Comparison of ENCODE assay signal across 25 mouse cellular contexts in genomic region chr13:72783026-72783726, GRCm38 (mm10).
DNase-seq lines count a peak whose midpoint lies in the region; ATAC-seq lines count a peak whose summit lies in the region.
"Had no signal": no experiment of that assay in that cellular context is flagged by ENCODE, and none has a peak within 500 bp of the region (broad histone marks: within the 10 kb centered on the region; RNA-seq: fewer than 3 reads in every experiment).

No protein-coding gene starts in this region.

- no peak for DNase-seq in cerebellum, postnatal 4 days (ENCODE audit: low spot score in 2 of 2)
- DNase-seq in midbrain, embryonic 11.5 days (ENCODE audit: low spot score, missing footprints), result no peak
- DNase-seq in cerebellum, adult 18-20 months, result peak; percentile 39 to 42
- DNase-seq in cerebellum, postnatal 10 days, result peak; percentile 12 to 17
- DNase-seq in urinary bladder, postnatal 10 days (ENCODE audit: low spot score), result no peak
- no peak for DNase-seq in adrenal gland, postnatal 10 days
- DNase-seq: adrenal gland, postnatal 14 days; forebrain, postnatal 0 days; gastrocnemius, postnatal 10 days; heart, postnatal 14 days; kidney, adult 11 months; kidney, postnatal 14 days; lung, postnatal 36 days; right cerebral cortex, postnatal 14 days; thymus, postnatal 14 days had no signal

- WGBS in midbrain, embryonic 11.5 days, result 74% methylated on average over 7 of the region's 7 CpGs
- 64% methylated on average over 7 of the region's 7 CpGs for WGBS in midbrain, embryonic 16.5 days

- H3K4me2 ChIP-seq in midbrain, embryonic 11.5 days, result no peak overlapping the region
- no peak overlapping the region for H3K4me2 ChIP-seq in midbrain, embryonic 16.5 days (ENCODE audit: low read length)
- H3K4me2 ChIP-seq: embryonic facial prominence, embryonic 15.5 days; forebrain, embryonic 12.5 days; limb, embryonic 13.5 days; liver, embryonic 11.5 days; stomach, embryonic 15.5 days had no signal

- H3K27ac ChIP-seq in midbrain, embryonic 11.5 days (ENCODE audit: low read depth, low read length), result no peak overlapping the region
- no peak overlapping the region for H3K27ac ChIP-seq in midbrain, embryonic 16.5 days (ENCODE audit: low read length)
- H3K27ac ChIP-seq: embryonic facial prominence, embryonic 10.5 days; embryonic facial prominence, embryonic 15.5 days; forebrain, embryonic 12.5 days; limb, embryonic 13.5 days; stomach, embryonic 15.5 days had no signal

- no peak overlapping the region for H3K4me3 ChIP-seq in midbrain, embryonic 11.5 days (ENCODE audit: low read depth, low read length)
- no peak overlapping the region for H3K4me3 ChIP-seq in midbrain, embryonic 16.5 days (ENCODE audit: low read depth, low read length)
- H3K4me3 ChIP-seq: embryonic facial prominence, embryonic 10.5 days; embryonic facial prominence, embryonic 15.5 days; forebrain, embryonic 12.5 days; limb, embryonic 13.5 days; stomach, embryonic 15.5 days had no signal

- H3K36me3 ChIP-seq in midbrain, embryonic 11.5 days (ENCODE audit: control insufficient read depth, insufficient read depth, low read length), result no peaks in the 10 kb centered on the region
- H3K36me3 ChIP-seq in midbrain, embryonic 16.5 days (ENCODE audit: control insufficient read depth, insufficient read depth, low read length), result no peaks in the 10 kb centered on the region
- H3K36me3 ChIP-seq: embryonic facial prominence, embryonic 10.5 days; embryonic facial prominence, embryonic 15.5 days; forebrain, embryonic 12.5 days; G1E; limb, embryonic 13.5 days; stomach, embryonic 15.5 days had no signal

- no peak overlapping the region for H3K9ac ChIP-seq in midbrain, embryonic 11.5 days (ENCODE audit: low read length)
- H3K9ac ChIP-seq in midbrain, embryonic 16.5 days (ENCODE audit: low read depth, low read length), result no peak overlapping the region
- H3K9ac ChIP-seq: embryonic facial prominence, embryonic 15.5 days; forebrain, embryonic 12.5 days; forebrain, postnatal 0 days; limb, embryonic 13.5 days; stomach, embryonic 15.5 days had no signal

- no peaks in the 10 kb centered on the region for H3K9me3 ChIP-seq in midbrain, embryonic 11.5 days (ENCODE audit: control insufficient read depth, low read length)
- no peaks in the 10 kb centered on the region for H3K9me3 ChIP-seq in midbrain, embryonic 16.5 days (replicated peaks; ENCODE audit: control insufficient read depth, low read length, poor library complexity, severe bottlenecking)
- H3K9me3 ChIP-seq: embryonic facial prominence, embryonic 10.5 days; embryonic facial prominence, embryonic 15.5 days; forebrain, embryonic 12.5 days; limb, embryonic 13.5 days; stomach, embryonic 15.5 days had no signal

- ATAC-seq in cerebellum, adult (ENCODE audit: insufficient number of reproducible peaks, low FRiP score, low TSS enrichment), result peak; percentile 54
- ATAC-seq in midbrain, embryonic 11.5 days (ENCODE audit: low FRiP score), result 0 out of 2 replicates have a peak, but pooled peaks have one; percentile 35
- ATAC-seq in midbrain, embryonic 16.5 days, result no peak
- ATAC-seq: forebrain, postnatal 0 days; inflammation-experienced regulatory T-cells, adult 6 months had no signal

- no peaks in the 10 kb centered on the region for H3K27me3 ChIP-seq in midbrain, embryonic 11.5 days (ENCODE audit: control insufficient read depth, insufficient read depth, low read length)
- peaks cover 2% of the 10 kb centered on the region; the same call in 1 of the 2 replicates for H3K27me3 ChIP-seq in midbrain, embryonic 16.5 days (ENCODE audit: control insufficient read depth, insufficient read depth, low read depth, low read length)
- H3K27me3 ChIP-seq: embryonic facial prominence, embryonic 15.5 days; stomach, embryonic 15.5 days had no signal

- H3K4me1 ChIP-seq in midbrain, embryonic 11.5 days (ENCODE audit: control insufficient read depth, insufficient read depth, low read length), result no peaks in the 10 kb centered on the region
- H3K4me1 ChIP-seq in midbrain, embryonic 16.5 days (ENCODE audit: control insufficient read depth, insufficient read depth, low read length), result no peaks in the 10 kb centered on the region
- H3K4me1 ChIP-seq: embryonic facial prominence, embryonic 10.5 days; embryonic facial prominence, embryonic 15.5 days; forebrain, embryonic 12.5 days; limb, embryonic 13.5 days; stomach, embryonic 15.5 days had no signal

Comparison
In these comparisons a context has a peak if more than half of its experiments do, and no peak if none do; other contexts are left out.
1. DNase-seq: peak in cerebellum, adult 18-20 months (2 of 2) and cerebellum, postnatal 10 days (2 of 2); none in cerebellum, postnatal 4 days (0 of 2), midbrain, embryonic 11.5 days (single experiment), urinary bladder, postnatal 10 days (single experiment) and adrenal gland, postnatal 10 days (single experiment).